Mouse (Mus musculus): Measurements from ENCODE around the gene 4930451I11Rik.

4930451I11Rik gene

DNA sequence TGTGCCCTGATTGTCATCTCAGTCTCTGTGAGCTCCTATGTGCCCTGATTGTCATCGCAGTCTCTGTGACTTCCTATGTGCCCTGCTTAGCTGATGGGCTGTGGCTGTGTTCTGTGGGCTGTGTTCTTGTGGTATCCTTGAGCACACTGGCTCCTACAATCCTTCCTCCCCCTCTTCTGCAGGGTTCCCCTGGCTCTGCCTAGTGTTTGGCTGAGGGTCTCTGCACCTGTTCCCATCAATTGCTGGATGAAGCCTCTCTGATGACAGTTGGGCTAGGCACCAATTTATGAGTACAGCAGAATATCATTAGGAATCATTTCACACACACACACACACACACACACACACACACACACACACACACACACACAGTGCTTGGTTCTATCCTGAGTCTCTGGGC is 1.9 kb upstream of the 4930451I11Rik start:
- DNase-seq (ENCODE audit: low spot score in 2 of 2), result no peak

DNA sequence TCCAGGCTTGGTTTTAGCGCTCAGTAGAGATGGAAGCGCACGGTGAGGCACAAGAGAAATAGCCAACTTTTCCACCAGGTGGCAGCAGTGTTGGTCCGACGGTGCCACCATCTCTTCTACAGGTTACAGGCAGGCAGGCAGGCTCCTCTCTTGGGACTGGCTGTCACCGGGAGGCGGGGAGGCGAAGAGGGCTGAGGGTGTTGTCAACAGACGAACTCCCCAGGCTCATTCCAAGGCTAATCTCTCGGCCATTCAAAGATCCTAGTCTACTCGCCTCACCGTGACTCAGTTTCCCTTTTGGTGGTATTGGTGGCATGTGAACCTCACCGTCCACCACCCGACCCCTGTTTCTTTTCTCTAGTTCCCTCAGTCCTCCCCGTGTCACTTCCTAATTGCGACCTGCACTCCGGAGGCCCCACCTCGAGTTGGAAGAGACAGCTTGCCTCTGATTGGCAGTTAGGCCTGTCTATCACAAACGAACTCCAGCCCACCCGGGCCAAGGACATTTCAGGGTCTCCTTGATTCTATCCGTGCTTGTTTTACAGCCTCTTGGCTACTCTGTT is 678 bp upstream of the 4930451I11Rik start:
- peak in 1 of 2 experiments; percentile 83 for DNase-seq (ENCODE audit: low spot score in 2 of 2)

DNA sequence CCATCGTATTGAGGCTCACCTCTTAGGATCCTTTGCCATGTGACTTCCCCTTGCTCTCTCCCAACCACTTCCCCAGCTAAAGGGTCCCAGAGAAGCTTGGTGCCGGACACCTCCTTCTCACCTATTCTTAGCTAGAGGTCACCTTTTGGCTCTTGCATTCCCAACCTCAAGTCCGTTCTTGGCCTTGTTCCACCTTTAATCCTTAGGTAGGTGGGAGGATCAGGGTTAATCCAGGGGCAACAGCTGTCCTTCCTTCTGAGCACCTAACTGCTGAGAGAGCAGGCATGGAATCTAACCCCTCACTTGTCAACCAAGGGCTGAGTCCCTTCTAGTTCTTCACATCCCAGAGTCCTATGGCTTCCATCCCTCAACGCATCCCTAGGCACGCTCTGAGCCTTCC is 5.5 kb downstream of the 4930451I11Rik start:
- no peak for DNase-seq (ENCODE audit: low spot score in 2 of 2)

DNA sequence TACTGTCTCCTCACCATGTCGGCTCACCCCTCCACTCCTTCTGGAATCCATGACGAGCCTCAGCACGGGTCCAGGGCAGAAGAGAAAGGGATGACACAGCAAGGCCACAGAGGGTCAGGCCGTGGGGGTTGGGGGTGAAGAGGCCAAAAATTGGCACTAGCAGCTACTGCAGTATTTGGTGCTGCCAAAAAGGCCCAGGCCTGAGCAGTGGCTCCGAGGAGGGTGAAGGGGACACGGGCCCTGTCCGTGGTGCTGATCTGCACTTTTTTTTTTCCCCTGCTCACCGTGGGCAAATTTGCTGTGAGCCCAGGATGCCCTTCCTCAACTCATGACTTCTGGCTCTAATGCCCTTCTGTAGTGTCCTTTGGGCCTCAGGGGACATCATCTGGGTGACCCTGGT is 6.0 kb downstream of the 4930451I11Rik start:
- DNase-seq (ENCODE audit: low spot score in 2 of 2), result no peak

DNA sequence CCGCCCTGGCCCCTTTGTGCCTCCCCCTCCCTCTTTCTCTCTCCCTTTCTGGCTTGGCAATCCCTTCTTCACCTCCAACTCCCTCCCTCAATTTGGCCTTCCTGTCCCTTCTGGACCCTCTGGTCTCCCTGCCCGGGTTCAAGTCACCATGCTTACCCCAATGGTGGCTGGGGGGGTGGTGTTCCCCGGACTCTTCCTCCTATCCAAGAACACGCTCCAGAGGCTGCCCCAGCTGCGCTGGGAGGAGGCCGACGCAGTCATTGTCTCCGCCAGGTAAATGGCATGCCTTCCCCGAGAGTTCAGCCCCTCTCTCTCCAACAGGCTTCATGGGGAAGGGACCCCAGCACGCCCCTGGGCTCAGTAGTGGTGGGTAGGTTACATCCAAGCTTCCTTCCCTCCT is 7.5 kb downstream of the 4930451I11Rik start:
- no peak for DNase-seq (ENCODE audit: low spot score in 2 of 2)

DNA sequence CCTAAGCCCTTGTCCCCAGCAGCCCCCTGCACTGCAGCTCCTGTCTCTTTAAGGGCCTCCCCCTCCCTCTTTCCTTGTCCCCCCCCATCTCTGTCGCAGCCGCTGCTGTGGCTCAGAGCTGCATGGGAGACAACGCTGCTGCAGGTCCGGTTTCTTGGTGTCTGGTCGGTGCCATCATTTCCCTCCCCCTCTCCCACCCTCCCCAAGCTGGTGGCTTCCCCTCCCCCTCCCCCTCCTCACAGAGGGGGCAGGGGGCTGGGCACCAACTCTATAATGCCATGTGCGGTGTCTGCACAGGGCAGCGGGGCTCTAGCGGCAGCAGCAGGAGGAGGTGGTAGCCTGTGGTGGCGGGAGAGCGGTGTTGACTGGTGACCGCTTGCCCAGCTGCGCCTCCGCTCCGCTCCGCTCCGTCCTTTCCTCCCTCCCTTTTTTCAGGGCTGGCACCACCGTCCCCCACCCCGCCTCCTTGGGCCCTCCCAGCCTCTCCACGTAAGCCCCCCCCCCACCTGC is 8.2 kb downstream of the 4930451I11Rik start:
- peak in 1 of 2 experiments; percentile 38 for DNase-seq (ENCODE audit: low spot score in 2 of 2)

DNA sequence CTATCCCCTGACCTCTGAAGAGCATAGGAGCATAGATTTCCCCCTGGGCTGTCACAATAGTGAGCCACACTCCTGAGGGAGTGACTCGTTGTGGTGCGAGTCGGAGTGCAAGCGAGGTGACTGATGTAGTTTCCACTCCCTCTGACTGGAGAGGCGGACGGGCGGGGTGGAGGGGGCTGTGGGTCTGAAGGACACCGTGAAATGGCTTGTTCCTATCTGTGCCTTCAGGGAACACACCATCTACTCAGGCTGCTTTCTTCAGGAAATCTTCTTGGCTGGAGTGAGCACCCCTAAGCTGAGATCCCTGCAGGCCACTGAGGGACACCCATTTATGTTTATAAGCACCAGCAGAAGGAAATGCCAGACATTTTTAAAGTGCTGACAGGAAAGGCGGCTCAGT is 8.7 kb downstream of the 4930451I11Rik start:
- no peak for DNase-seq (ENCODE audit: low spot score in 2 of 2)

DNA sequence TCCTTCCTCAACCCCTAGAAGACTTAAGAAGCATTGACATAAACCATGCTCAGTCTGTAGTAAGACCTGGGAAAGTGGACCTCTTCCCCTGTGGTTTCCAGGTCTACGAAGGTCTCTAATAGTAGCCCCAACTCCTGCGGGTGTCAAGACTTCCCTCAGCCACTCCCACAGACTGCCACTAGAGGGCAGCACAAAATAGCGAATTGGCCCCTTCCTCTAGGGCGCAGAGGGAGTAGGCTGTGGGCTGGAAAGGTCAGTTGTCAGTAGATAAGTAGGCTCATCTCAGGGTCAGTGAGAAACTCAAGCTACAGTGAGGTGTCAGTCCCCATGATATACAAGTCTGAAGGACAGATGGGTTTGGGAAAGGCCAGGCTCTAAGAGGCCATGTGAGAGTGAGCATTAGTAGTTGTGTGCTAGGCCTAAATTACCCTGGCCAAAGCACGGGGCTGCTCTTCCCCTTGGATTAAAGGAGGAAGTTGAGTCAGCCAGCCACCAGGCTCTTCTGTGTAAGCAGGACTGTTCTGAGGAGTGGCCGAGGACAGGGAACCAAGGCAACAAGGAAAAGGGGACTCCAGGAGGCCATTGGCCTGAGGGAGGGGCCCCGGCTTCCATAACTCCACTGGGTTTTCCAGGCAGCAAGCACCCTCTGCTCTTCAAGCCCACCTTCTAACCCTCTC is 9.5 kb downstream of the 4930451I11Rik start:
- DNase-seq (ENCODE audit: low spot score in 2 of 2), result peak in 1 of 2 experiments; percentile 86

DNA sequence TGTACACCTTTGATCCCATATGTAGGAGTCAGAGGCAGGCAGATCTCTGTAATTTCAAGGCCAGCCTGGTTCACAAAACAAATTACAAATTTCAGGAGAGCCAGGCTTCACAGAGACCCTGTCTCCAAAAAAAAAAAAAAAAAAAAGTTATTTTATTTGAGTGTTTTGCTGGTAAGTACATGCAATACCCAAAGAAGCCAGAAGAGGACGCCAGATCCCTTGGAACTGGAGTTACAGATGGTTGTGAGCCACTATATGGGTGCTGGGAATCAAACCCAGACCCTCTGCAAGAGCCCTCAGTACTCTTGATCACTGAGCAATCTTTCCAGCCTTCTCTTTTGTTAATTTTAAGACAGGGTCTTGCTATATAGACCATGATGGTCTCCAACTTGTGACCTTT is 12.6 kb downstream of the 4930451I11Rik start:
- DNase-seq (ENCODE audit: low spot score in 2 of 2), result no peak

DNA sequence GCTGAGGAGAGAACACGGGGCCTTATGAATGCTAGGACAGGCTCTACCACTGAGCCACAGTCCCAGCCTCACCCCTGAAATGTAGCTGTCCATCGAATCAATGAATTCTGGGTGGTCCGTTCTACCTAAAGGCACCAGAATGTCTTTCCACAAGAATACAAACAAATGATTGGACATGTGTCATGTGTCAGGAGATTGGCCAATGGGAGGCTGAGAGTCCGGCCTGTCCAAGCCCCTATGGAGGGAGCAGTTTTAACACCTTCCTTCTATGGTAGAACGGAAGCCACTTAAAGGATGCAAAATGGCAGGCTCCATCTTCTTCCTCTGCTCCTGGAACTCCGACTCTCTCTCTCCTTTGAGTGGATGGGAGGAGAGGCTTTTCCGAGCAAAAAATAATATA is 13.8 kb downstream of the 4930451I11Rik start:
- DNase-seq (ENCODE audit: low spot score in 2 of 2), result no peak

DNA sequence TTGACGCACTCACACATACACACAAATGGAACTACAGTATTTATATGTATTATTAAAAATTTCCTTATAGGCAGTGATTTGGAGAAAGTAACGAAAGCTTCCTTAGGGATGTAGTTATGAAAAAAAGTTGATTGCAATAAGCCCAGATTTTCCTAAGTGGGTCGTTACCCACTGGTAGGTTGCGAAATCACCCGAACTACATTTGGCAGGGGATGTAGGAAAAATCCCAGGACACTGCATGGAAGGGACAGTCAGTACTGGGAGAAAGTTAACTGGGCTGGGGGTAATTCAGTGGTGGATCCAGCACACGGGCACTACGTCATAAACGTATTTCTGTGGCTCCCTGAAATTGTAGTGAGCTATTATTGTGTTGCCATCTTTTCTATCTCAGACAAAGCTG is 14.9 kb downstream of the 4930451I11Rik start:
- no peak for DNase-seq (ENCODE audit: low spot score in 2 of 2)

DNA sequence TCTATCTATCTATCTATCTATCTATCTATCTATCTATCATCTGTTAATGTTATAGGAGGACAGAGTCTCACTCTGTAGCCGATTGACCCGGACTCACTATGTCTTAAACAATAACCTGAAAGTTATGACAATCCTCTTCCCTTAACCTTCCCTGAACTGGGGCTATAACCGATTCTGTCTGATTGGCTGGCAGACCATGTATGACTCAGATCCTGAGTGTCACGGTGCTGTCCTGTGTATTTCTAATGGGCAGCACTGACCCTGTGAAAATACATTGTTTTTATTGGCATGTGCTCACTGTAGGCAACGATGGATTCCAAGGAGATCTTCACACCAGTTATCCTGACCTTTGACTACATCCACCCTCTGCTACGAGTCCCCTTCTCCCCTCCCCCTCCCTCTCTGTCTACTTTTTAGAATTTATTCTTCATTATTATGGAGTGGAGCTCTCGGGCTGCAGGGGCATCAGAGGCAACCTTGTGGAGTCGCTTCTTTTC is 15.7 kb downstream of the 4930451I11Rik start:
- no peak for DNase-seq (ENCODE audit: low spot score in 2 of 2)

DNA sequence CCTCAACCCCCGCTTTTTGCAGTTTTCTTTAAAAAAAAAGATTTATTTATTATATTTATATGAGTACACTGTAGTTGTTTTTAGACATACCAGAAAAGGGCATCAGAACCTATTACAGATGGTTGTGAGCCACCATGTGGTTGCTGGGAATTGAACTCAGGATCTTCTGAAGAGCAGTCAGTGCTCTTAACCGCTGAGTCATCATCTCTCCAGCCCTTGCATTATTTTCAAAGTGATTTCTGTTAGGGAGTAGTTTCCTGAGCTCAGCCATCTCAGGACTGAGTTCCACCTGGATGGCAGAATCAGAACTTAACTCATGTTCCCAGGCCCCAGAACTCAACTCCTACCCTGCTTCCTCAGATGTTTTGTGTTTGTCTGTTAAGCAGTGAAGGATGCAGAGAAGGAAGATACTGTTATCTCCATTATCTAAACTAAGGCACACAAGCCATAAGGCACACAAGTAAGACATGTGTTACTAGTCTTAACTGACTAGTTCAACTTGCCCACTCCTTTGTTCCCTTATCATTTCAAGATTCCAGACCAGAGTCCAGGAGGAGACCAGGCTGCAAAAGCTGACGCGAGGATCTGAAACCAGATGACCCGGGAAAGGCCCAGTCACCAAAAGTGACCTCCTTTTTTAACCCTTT is 21.6 kb downstream of the 4930451I11Rik start:
- DNase-seq (ENCODE audit: low spot score in 2 of 2), result no peak

DNA sequence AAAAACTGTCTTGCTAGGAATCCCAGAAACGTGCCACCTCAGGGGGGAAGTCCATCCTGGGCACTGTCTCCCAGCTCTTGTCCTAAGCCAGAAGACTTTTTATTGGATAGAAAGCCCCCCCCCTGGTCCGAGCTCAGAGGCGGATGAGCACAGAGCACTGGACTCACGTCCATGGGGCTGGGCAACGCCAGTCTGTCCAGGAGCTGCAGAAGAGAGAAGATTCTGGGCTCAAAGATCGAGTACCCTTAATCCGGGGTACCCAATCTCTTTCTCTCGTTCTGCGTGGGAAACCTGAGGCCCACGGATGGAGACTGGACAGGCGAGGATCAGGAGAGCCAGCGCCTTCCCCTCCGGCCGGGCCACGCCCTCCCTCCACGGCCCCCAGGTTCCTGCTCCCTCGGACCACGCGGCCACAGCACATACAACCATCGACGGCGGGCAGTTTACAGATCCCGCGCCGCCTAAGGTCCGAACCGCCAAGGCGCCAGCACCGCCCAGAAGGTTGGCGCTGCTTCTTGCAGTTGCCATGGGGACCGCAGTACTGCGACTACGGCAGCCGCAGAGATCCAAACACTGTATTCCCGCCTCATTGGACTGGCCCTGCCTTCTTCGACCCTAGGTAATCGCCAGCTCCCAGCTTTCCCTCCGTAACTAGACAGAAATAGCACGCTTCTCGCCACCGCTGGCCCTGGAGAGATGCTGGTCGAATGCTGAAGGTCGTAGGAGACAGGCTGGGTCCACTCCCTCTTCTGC is 22.6 kb downstream of the 4930451I11Rik start:
- DNase-seq (ENCODE audit: low spot score in 2 of 2), result peak; percentile 72 to 90

DNA sequence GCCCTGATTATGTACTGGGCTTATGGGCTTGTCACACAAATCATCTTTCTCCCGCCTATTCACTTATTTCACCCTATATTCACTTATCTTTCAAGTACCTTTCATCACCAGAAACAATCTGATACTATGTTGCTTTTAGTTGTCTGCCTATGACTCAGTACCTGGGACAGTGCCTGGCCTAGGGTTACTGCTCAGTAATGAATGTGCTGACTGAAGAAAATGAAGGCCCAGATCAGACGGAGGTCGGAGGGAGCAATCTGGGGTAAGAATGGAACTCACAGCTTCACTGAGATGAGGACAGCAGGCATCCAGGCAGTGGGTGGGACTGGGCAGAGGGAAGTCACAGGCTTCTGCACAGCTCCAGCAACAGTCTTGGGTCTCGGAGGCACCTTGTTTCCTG is 24.0 kb downstream of the 4930451I11Rik start:
- DNase-seq (ENCODE audit: low spot score in 2 of 2), result no peak

DNA sequence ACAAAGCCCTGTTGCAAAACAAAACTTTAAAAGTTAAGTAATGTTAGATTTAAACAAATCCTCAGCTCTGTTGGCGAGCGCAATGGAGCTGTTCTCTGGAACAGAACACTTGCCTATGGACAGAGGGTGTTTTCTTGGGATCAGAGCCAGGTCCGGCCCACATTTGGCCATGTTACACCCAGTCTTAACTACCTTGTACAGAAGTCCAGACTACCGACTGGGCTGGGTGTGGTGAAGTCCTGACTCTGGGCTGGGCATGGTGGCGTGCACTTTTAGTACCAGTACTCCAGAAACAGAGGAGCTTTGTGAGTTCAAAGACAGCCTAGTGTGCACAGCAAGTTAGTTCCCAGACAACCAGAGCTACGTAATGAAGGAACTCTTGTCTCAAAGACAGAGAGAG is 24.5 kb downstream of the 4930451I11Rik start:
- DNase-seq (ENCODE audit: low spot score in 2 of 2), result no peak

DNA sequence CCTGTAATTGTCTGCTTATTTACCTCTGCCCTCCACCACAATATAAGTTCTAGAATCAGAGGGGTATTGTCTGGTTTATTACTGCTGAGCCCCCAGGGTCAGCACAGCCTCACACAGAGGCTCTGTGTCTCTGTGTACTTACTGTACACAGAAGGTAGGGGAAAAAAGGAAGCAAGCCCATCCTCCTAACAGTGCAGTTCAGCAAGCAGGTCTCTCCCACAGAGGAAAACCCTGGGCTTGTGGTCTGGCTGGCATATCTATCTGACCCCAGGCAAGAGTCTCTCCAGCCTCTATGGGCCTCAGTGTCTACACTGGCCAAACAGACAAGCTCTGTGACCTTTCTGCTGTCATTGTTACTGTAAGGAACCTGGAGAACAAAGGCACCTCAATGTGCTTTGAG is 27.7 kb downstream of the 4930451I11Rik start:
- DNase-seq (ENCODE audit: low spot score in 2 of 2), result no peak

DNA sequence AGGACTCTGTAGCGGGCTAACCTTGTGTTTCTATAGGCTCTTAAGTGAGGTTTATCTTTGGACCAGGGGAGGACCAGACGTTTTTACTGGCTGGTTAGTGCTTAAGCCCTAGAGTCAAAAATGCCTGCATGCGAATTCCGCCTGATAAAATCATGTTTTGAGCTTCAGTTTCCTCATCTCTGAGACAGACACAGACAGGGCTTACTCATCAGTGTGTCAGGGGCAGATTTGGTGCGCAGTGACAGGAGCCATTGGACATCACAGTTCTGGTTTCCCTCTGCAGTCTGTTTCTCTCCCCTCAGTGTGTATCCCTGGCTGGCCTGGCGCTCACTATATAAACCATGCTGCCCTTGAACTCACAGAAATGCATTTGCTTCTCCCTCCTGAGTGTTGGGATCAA is 28.3 kb downstream of the 4930451I11Rik start:
- DNase-seq (ENCODE audit: low spot score in 2 of 2), result no peak

DNA sequence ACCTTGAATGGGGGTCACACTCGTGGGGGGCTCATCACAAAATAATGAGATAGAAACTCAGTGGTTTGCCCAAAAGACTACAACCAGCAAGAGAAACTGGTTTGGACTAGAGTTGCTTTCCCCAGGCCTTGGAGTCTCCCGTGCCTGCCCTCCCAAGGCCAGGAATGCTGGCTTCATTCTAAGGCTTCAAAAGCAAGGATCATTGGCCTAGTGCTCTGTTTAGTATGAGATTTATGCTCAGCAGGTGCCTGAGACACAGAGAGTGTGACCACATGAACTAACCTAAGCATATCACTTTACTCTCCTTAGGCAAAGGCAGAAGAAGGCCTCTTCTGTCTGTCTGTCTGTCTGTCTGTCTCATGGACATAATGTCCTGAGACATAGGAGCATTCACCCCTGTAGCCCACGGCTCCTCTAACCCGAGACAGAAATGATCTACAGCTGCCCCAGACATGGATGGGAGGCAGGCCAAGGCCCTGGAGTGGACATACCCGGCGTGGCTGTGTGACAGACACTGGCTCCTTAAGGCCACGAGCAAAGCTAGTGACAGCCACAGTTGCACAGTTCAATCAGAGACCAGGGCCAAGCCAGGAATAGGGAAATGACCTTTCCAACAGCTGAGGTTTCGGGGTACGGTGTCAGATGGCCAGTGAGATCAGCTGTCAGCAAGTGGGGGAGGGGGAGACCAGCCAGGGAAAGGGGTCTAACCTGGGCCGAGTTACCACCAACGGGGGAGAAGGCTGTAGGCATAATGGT is 29.1 kb downstream of the 4930451I11Rik start:
- no peak for DNase-seq (ENCODE audit: low spot score in 2 of 2)

DNA sequence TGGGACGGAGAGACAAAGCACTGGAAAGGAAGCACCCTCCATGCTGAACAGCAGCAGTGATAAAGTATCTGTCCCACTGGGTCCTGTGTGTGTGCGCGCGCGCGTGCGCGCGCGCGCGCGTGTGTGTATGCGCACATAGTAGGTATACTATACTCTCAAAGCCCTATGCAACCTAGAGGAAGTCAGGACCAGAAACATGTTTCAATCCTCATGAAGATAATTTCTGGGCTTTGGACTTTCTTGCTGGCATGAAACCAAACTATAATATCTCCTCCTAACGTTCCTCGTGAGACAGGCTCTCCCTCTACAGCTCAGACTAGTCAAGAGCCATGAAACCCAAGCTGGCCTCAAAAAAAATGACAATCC is 30.4 kb downstream of the 4930451I11Rik start:
- no peak for DNase-seq (ENCODE audit: low spot score in 2 of 2)

DNA sequence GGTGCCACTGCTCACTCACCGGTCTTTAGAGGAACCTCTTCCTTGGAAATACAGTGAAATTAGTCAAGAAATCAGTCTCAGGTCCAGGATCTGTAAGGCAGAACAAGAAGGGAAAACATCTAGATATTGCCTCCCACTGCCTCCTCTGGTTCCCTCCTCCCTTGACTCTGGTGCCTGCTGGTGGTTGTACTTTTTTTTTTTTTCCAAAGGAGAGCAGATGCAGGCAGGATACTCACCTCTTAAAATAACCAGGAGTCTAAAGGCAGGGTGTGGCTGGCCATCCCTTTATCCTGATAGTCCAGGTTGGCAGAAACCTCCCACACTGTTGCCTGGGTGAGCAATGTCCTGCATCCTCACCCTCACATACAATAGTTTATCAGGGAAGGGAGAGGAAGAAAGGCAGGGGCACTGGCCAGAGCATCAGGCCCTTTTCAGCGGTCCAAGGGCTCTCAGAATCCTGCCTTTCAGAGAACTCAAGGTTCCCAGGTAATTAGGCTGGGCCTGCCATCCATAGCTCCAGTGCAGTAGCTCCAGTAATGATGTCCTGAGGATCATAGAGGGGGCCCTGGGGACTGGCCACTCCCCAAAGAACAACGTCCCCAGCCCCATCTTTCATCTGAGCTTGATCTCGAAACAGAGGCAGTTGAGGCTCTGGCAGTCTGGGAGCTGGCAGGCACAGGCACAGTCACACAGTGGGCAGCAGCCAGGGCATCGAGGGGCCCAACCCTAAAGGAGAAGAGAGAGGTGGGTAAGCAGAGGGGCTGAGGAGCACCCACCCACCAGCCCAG is 31.0 kb downstream of the 4930451I11Rik start:
- peak in 1 of 2 experiments; percentile 65 for DNase-seq (ENCODE audit: low spot score in 2 of 2)

Data from left cerebral cortex, adult 9 months (tissue).